Mouse (Mus musculus) hindbrain, postnatal 0 days (tissue): ENCODE measurements around the gene Man2c1. TPM values are rescaled to one million over a fixed set of nuclear protein-coding genes. Genes with fewer than 3 reads are reported as not detected.
A peak's percentile ranks its signal among the peaks of the same experiment; 100 is the strongest.

Source experiments
- ATAC-seq: fragments of 200-750 bp; cut with Nextera tagmentation; 2 replicates; pipeline ENCODE4 v1.8.0; 2017; ENCODE audit warnings: mild to moderate bottlenecking, moderate TSS enrichment, moderate library complexity
- DNase-seq: peaks from one replicate; pipeline ENCODE4 v3.0.0-alpha.2; 2015; ENCODE audit warnings: low spot score
- H3K27ac ChIP-seq: fragments of 300-500 bp; sonication (generic); 2 replicates; pipeline ENCODE4 v1.5.1; 2014; ENCODE audit warnings: mild to moderate bottlenecking
- H3K27me3 ChIP-seq: fragments of 300-500 bp; sonication (generic); 2 replicates; pipeline ENCODE4 v1.6.1; 2014; ENCODE audit warnings: low read length, mixed read lengths; ENCODE audit not compliant: insufficient read depth
- H3K36me3 ChIP-seq: fragments of 300-500 bp; sonication (generic); 2 replicates; pipeline ENCODE4 v1.6.1; 2014; ENCODE audit warnings: low read length, mixed read lengths; ENCODE audit not compliant: insufficient read depth
- H3K4me1 ChIP-seq: fragments of 300-500 bp; sonication (generic); 2 replicates; pipeline ENCODE4 v1.6.1; 2014; ENCODE audit warnings: antibody characterized with exemption, low read length, mixed read lengths; ENCODE audit not compliant: insufficient read depth
- H3K4me2 ChIP-seq: fragments of 300-500 bp; sonication (generic); 2 replicates; pipeline ENCODE4 v1.6.1; 2014; ENCODE audit warnings: low read depth, mild to moderate bottlenecking, low read length, moderate library complexity, mixed read lengths
- H3K4me3 ChIP-seq: fragments of 300-500 bp; sonication (generic); 2 replicates; pipeline ENCODE4 v1.5.1; 2014; ENCODE audit warnings: low read length
- H3K9ac ChIP-seq: fragments of 300-500 bp; sonication (generic); replicated peaks from 2 replicates; pipeline ENCODE4 v1.6.1; 2014; ENCODE audit warnings: mild to moderate bottlenecking, low read length, moderate library complexity, mixed read lengths
- H3K9me3 ChIP-seq: fragments of 300-500 bp; sonication (generic); 2 replicates; pipeline ENCODE4 v1.6.1; 2016; ENCODE audit warnings: low read length, mixed read lengths
- CTCF ChIP-seq: IDR thresholded peaks from 2 replicates; pipeline ENCODE4 v1.5.1; 2016; ENCODE audit warnings: antibody characterized with exemption, control low read depth, low read depth
- WGBS: fragments of 180-500 bp; shearing (Covaris S2); extraction: QIAGEN DNeasy Blood & Tissue Kit; methylation state at CpG from one replicate; pipeline ENCODE4 v1.1.7; 2014; 5-methylcytosine and 5-hydroxymethylcytosine counted together
- polyA plus RNA-seq: library from polyadenylated mRNA; unstranded; fragments of >200 nt; fragmentation: Nextera tagmentation; extraction: Ambion mirVana; gene quantifications from 2 replicates; pipeline ENCODE4 v1.2.1, GENCODE M21; 2015
- total RNA-seq: library from RNA; depleted of rRNA; stranded (reverse); fragments of >200 nt; gene quantifications from 2 replicates; pipeline ENCODE4 v1.2.3, GENCODE M21; 2014

Gene Man2c1
- total and polyA plus RNA-seq, 2 experiments from 2014 or later = 70.8 to 171 TPM

GRCm38 (mm10) chr9:57156383-57156782 is 25.9 kb downstream of the Man2c1 start:
- no peak for ATAC-seq
- no peak overlapping the region for H3K27ac ChIP-seq
- H3K9me3 ChIP-seq = no peaks in the 10 kb centered on the region

GRCm38 (mm10) chr9:57156823-57157222 is 26.3 kb downstream of the Man2c1 start:
- no peak for TF ChIP-seq CTCF
- H3K9me3 ChIP-seq = no peaks in the 10 kb centered on the region
- WGBS = 89% methylated on average over 8 of the region's 8 CpGs
- no peaks in the 10 kb centered on the region for H3K36me3 ChIP-seq
- no peak overlapping the region for H3K27ac ChIP-seq
- peak overlapping the region; percentile 97 for H3K4me2 ChIP-seq
- H3K4me3 ChIP-seq = no peak overlapping the region
- DNase-seq (no peak), ATAC-seq (no peak)
- 0 out of 2 replicates have a peak, but pooled peaks cover 4% of the 10 kb centered on the region for H3K4me1 ChIP-seq
- no peaks in the 10 kb centered on the region for H3K27me3 ChIP-seq
- no peak overlapping the region; the same call in 1 of the 2 replicates for H3K9ac ChIP-seq

More at GRCm38 (mm10) chr9:57156383-57156782, 25.9 kb downstream of the Man2c1 start:
- 94% methylated on average over 7 of the region's 7 CpGs for WGBS
- Histone ChIP-seq H3K4me1 (0 out of 2 replicates have a peak, but pooled peaks cover 4% of the 10 kb centered on the region), H3K4me2 (no peak overlapping the region), H3K4me3 (no peak overlapping the region), H3K36me3 (no peaks in the 10 kb centered on the region), H3K9ac (no peak overlapping the region), H3K27me3 (no peaks in the 10 kb centered on the region)
- TF ChIP-seq CTCF = no peak
- DNase-seq = no peak

GRCm38 (mm10) chr9:57157499-57157898 is 27.0 kb downstream of the Man2c1 start:
- ATAC-seq = 0 out of 2 replicates have a peak, but pooled peaks have one; percentile 2
- TF ChIP-seq CTCF = no peak
- H3K27me3 ChIP-seq = no peaks in the 10 kb centered on the region

GRCm38 (mm10) chr9:57158013-57158470 is 27.6 kb downstream of the Man2c1 start, which contains the start of gene Commd4:
Gene Commd4, minus strand, starts transcription at chr9:57158331.
- Histone ChIP-seq H3K9me3 (no peaks in the 10 kb centered on the region), H3K4me3 (peak within 1 kb of the TSS; percentile 89), H3K27me3 (no peaks in the 10 kb centered on the region), H3K4me2 (peak within 1 kb of the TSS; percentile 97), H3K36me3 (no peaks in the 10 kb centered on the region), H3K9ac (peak within 1 kb of the TSS; percentile 75), H3K27ac (peak within 1 kb of the TSS; percentile 85), H3K4me1 (0 out of 2 replicates have a peak, but pooled peaks cover 4% of the 10 kb centered on the region)
- under 1% methylated on average over 24 of the region's 24 CpGs for WGBS
- DNase-seq (peak; percentile 97), ATAC-seq (peak; percentile 92)
- peak; percentile 22; the same call in 1 of the 2 replicates for TF ChIP-seq CTCF

More at GRCm38 (mm10) chr9:57157499-57157898, 27.0 kb downstream of the Man2c1 start:
- H3K27ac ChIP-seq = peak overlapping the region; percentile 85
- peak overlapping the region; percentile 75 for H3K9ac ChIP-seq
- H3K9me3 ChIP-seq = no peaks in the 10 kb centered on the region
- 0 out of 2 replicates have a peak, but pooled peaks cover 4% of the 10 kb centered on the region for H3K4me1 ChIP-seq
- H3K4me3 ChIP-seq = peak overlapping the region; percentile 89
- 27% methylated on average over 13 of the region's 13 CpGs for WGBS
- DNase-seq = peak; percentile 10
- peak overlapping the region; percentile 97 for H3K4me2 ChIP-seq
- H3K36me3 ChIP-seq = no peaks in the 10 kb centered on the region

- Histone ChIP-seq H3K4me3 (peak overlapping the region; percentile 89), H3K4me1 (0 out of 2 replicates have a peak, but pooled peaks cover 4% of the 10 kb centered on the region), H3K36me3 (no peaks in the 10 kb centered on the region), H3K27me3 (no peaks in the 10 kb centered on the region), H3K4me2 (peak overlapping the region; percentile 97), H3K9me3 (no peaks in the 10 kb centered on the region), H3K9ac (peak overlapping the region; percentile 75), H3K27ac (peak overlapping the region; percentile 59; the same call in 1 of the 2 replicates)
- ATAC-seq (0 out of 2 replicates have a peak, but pooled peaks have one; percentile 3), DNase-seq (no peak)
- TF ChIP-seq CTCF = no peak
- WGBS = 34% methylated on average over 11 of the region's 11 CpGs
These were observed 28.0 kb downstream of the Man2c1 start for GRCm38 (mm10) chr9:57158506-57158905.

GRCm38 (mm10) chr9:57162496-57162895 is 32.0 kb downstream of the Man2c1 start:
- DNase-seq = peak; percentile 51
- no peaks in the 10 kb centered on the region for H3K27me3 ChIP-seq
- H3K9me3 ChIP-seq = no peaks in the 10 kb centered on the region
- H3K9ac ChIP-seq = no peak overlapping the region
- no peak overlapping the region for H3K4me3 ChIP-seq
- TF ChIP-seq CTCF = peak; percentile 81
- H3K4me1 ChIP-seq = 0 out of 2 replicates have a peak, but pooled peaks cover 2% of the 10 kb centered on the region
- 20% methylated on average over 3 of the region's 3 CpGs for WGBS
- no peak overlapping the region for H3K4me2 ChIP-seq
- no peak for ATAC-seq
- no peak overlapping the region for H3K27ac ChIP-seq
- no peaks in the 10 kb centered on the region for H3K36me3 ChIP-seq

- TF ChIP-seq CTCF = no peak
- no peaks in the 10 kb centered on the region for H3K27me3 ChIP-seq
- H3K4me2 ChIP-seq = no peak overlapping the region
- ATAC-seq (no peak), DNase-seq (no peak)
- H3K4me3 ChIP-seq = no peak overlapping the region
- no peak overlapping the region for H3K27ac ChIP-seq
- 27% methylated on average over 2 of the region's 2 CpGs for WGBS
- H3K36me3 ChIP-seq = no peaks in the 10 kb centered on the region
- no peaks in the 10 kb centered on the region for H3K9me3 ChIP-seq
- no peaks in the 10 kb centered on the region for H3K4me1 ChIP-seq
- no peak overlapping the region for H3K9ac ChIP-seq
These were observed 32.6 kb downstream of the Man2c1 start for GRCm38 (mm10) chr9:57163137-57163536.
